Mouse (Mus musculus): Measurements from ENCODE around the gene Gpc6. TPM values are rescaled to one million over a fixed set of nuclear protein-coding genes. Genes with fewer than 3 reads are reported as not detected.

The Gpc6 gene
- polyA plus RNA-seq, 2 experiments from 2014 or later, result not detected

DNA sequence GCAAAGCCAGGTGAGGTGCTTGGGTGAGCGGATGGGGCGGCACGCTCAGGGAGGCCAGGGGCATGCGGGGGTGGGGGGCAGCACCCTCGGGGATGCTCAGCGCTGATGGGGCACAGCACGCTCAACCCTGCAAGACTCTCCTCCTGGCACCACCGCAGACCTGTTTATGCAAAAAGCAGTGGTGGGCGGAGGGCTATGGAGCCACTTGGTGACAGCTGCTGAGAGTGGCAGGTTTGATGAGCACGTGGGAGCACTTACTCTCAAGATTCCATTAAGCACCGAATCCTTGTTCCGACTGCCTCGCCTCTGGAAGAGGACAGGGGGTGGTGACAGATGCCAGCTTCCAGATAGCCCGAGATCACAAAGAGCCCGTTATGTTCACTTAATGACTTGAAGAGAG is 1026.2 kb downstream of the Gpc6 start:
- no peak for ATAC-seq

DNA sequence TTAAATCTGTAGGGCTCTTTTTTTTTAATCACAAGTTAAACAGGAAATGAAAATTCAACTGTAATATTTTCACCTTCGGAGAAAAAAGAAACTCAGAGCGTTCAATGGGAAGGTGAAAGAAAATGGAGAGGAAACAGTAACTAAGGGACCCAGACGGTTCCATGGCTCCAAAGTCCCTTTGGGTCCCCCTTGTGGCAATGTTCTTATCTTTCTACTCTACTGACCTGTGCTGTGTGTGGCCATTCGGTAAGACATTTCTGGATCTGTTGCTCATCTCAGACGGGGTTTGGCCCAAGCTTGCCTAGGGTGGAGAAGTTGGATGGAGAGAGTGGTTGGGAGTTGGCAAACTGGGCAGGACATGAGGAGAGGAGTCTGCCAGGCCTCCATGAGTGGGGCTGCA is 1026.6 kb downstream of the Gpc6 start:
- no peak for ATAC-seq

DNA sequence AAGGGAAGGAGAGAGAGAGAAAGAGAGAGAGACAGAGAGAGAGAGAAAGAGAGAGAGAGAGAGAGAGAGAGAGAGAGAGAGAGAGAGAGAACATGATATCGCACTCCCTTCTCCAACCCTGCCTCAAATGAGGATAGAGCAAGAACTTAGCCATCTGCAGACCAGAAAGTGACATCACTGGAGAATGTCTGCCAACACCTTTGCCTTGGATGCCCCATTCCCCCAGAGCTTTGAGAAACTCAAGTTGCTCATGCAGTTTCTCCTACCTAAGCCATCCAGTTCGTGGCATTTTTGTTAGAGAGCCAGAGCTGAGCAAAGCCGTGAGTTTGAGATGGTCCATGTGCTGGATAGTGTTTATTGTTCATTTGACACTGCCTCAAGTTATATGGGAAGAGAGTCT is 1030.9 kb downstream of the Gpc6 start:
- no peak for ATAC-seq

DNA sequence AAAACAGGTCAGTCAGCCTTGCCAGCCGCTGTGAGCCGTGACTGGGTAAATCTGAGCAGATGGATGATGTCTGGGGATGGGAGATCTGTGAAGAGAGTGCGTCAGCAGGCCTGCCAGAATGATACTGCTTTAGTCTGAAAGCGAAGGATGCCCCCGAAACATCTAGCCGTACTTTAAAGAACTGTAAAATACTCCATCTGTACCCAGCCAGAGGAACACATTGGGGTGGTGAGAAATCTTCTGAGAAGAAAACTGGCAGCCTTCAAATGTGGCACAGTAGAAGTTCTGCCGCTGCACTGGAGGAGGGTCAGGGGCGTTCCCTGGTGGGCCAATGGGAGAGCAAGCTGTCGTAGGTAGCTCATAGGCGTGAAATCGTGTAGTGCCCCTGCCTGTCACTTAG is 1033.3 kb downstream of the Gpc6 start:
- no peak for ATAC-seq

DNA sequence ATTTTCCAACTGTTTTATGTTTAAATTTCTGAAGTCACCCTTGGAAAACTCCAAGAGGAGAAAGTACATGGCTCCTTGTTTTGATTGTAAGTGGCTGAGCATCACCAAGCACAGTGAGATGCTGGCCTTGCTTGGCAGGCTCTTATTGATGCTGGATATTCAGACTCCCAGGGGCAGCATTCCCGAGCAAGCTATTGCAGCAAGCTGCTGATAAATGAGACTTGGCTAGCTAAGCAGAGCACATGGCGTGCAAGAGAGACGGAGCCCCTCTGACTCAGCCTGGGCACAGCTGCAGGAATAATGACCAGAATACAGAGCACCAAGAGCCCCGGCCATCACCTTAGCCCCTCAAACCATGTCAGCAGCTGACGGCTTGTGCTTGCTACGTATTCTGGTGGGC is 1036.2 kb downstream of the Gpc6 start:
- ATAC-seq, result no peak

DNA sequence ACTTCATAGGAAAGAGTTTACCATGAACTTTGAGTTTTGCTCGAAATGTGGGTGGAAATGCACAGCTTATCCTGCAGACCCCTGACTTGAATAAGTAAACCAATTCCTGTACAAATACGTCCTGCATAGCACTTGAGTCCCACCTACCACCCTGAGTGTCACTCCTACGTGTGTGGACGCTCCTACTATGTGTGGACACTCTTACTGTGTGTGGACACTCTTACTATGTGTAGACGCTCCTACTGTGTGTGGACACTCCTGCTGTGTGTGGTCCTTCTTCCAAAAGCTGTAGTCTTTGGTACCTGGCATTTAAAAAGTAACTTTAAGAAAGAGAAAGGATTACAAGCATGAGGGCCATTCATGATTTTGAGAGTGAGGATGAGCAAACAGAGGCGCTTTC is 1036.7 kb downstream of the Gpc6 start:
- ATAC-seq, result no peak

DNA sequence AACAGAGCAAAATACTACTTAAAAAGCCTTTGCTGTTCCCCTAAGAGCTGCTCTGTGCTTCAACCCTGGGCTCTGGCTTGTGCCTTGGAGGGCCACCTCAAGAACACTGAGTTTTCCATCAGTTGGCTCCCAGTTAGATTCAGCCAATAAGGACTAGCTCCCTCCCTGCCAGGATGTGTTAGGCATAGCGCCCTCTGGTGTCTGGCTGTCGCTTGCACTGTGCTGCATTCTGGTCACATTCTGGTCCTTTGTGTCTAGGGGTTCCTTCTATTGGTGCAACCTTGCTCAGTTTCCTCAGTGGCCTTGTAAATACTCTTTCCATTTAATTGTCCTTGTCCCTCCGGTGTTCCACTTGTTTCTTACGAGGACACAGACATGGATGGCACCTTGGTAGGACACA is 1037.3 kb downstream of the Gpc6 start:
- ATAC-seq, result no peak

DNA sequence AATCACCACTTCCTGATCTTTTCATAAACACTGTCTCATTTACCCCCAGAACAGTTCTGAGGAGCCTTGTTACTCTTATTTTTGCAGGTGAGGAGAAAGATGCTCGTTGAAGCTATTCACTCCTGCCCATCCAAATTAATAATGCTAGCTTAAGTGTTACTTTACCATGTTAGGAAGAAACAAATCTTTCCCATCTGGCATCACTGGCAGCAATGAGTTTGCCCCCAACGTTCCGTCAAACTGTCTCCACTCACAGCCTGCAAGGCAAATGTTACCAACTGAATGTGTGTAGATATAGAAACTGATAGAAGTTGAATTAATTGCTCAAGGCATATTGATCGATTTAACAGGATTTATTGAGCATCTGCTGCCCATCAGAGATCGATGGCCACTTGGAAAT is 1047.5 kb downstream of the Gpc6 start:
- ATAC-seq, result no peak

DNA sequence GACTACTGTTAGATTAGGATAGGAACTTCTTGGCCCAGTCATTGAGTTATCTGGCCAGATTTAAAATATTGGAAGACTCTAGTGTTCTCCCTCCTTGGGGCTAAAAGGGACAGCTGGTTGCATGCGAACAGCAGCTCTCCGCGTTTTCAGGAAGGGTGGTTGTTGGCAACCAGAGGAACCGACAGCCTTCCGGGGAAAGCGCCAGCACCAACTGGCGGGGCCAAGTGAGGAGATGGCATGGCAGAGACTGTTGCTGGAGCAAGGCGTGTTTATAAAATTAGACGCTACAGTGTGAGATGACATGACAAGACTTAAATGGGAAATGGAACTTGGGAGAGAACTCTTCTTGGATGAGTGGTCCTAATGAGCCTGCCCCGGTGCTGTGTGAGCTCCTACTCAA is 1056.4 kb downstream of the Gpc6 start:
- no peak for ATAC-seq

DNA sequence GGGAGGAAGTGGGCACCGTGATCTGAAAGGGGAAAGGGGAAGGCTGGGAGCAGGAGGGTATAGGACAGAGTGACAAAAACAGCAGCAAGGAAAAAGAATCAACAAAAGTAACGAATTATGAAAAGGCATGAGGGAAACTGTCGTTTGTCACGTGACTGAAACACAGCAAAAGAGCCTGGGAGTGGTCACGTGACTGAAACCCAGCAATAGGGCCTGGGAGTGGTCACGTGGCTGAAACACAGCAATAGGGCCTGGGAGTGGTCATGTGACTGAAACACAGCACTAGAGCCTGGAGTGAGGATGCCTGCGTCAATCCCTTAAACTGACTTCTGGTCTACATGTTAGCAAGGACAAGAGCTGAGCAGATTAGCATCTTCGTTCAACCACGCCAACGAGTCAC is 1063.3 kb downstream of the Gpc6 start:
- no peak for ATAC-seq

DNA sequence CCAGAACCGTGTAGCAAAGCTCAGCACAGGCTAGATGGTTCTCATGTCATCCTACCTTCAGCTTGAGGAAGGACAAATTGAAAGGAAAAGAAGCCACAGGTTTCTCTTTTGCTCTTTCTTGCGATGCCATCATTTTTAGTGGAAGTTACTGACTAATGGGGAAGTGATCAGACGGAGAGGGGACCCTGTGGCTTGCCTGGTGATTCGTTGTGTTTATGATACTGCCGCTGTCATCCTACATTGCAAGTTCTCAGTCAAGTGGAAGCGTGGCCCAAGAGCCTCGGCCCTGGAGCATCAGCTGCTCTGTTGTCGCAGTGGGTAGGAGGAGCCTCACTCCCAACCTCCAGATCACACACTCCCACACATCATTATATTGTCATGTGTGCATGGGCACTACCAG is 1065.1 kb downstream of the Gpc6 start:
- no peak for ATAC-seq

DNA sequence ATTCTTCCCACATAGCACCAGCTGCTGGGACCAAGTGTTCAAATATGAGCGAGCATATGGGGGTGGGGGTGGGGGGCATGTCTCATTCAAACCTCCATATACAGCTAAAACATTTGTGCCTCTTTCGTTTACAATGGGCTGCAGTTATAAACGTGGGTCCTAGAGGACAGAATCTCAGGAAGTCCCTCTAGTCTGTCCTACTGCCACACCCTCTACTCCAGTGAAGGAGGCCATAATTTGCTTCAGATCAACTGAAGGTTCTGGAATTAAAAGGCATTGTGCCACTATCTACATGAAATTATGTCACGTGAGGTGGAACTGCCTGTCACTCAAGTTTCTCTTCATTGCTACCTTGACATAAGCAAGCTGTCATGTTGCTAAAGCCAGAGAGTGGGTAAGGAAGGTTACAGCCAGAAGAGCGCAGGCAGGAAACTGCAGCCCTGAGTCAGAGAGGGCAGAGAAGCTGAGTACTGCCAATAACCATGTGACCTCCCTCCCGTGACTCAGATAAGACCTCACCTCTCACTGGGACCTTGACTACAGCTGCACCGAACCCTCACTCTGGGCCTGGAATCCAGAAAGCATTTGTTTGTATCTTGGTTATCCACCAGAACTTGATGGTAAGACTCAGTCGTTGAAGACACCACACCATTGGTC is 1067.6 kb downstream of the Gpc6 start:
- no peak for ATAC-seq

DNA sequence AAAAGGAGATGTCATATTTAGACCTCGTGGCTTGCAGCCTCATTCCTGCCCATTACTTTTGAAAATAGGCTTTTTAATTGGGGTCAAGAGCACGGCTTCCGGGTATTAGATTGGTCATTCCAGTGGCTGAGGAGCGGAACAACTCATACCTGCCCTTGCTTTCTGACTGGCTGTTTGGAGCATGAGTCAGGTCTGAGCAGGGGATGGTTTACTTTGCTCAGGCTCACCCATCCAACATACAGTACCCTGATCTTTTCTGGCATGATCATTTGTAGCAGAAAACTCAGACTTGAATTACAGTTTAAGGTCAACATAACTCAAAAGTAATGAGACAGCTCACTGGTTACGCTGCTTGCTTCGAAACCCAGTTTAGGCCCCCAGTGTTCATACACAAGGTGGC is 1068.7 kb downstream of the Gpc6 start:
- ATAC-seq, result no peak

DNA sequence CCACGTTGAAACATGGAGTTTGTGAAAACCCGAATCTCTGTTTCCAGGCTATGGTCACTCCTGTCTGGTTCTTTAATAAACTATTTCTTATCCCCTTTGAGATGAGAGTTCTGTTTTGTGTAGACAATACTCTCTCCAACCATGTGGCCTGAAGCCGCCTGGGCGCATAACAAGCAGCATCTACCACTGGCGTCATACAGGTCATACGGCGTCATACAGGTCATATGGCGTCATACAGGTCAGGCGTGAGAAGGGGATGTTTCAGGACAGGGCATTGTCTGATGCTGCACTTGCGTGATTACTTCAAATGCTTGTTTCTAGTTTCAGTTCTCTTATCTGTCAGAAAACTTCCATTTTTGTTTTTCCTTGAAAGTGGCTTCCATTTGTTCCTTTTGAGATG is 1079.3 kb downstream of the Gpc6 start:
- ATAC-seq, result no peak

DNA sequence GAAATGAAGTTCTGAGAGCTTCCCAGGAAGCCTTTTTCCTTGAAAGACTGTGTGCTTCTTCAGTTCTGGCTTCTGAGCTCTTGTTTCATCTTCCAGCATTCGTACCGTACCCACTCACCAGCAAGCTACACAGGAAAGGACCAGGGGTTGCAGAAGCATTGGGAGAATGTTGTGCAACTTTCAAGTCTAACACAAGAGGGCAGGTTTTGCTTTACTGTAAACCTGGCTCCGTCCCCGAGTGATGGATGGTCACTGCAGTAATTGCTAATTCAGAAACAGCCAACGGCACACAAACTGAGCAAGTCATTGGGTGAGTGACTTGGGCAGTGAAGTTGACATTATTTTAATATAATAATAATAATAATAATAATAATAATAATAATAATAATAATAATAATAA is 1080.6 kb downstream of the Gpc6 start:
- no peak for ATAC-seq

DNA sequence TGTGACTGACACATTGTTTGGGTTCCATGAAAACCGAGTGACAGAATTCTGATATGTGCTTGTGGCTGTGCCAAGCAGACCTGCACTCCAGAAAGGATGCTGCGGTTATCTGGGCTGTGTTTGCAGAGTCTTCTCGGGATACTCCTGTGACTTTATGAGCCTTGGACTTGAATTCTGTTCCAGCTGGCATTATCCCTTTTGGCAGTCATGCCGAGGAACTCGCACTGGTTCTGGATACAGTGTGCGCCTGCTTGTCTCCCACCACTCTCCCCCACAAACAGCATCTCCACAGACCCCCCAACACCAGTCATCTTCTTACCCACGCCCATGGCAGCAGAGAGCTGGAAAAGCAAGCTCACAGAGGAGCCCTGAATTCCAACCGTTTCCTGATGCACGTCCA is 1084.4 kb downstream of the Gpc6 start:
- no peak for ATAC-seq

DNA sequence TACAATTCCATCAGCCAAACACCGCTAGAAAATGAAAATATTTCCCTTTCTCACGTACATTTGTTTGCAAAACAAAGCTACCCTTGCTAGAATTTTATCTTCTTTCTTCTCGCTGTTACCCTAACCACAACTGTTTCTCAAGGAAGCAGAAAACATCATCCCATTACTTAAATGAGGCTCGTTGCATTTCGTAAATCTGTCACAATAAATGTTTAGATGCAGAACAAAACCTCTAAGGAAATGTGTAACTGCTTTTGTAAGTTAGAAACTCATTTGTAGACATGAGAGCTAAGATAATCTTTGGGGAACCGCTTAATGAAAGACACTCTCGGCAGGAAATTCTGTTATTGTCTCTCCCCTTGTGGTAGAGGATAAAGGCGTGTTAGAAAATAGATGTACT is 1088.1 kb downstream of the Gpc6 start:
- no peak for ATAC-seq

DNA sequence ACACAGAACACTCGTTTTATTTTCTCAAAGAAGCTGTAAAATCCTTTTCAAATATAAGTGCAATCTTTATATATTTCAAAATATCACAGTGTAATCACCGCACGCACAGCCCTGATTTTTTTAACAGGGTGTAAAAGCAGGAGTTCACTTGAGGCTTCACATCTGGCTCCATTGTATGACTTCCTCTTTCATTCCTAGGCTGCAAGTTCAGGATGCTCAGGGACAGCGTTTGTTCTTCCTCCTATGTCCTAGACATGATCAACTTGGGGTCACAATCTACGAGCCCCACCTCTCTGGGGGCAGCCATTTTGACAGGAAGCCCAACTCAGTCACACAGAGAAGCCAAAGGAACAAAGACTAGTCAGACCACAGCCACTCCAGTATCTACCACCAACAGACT is 1094.2 kb downstream of the Gpc6 start:
- no peak for ATAC-seq

DNA sequence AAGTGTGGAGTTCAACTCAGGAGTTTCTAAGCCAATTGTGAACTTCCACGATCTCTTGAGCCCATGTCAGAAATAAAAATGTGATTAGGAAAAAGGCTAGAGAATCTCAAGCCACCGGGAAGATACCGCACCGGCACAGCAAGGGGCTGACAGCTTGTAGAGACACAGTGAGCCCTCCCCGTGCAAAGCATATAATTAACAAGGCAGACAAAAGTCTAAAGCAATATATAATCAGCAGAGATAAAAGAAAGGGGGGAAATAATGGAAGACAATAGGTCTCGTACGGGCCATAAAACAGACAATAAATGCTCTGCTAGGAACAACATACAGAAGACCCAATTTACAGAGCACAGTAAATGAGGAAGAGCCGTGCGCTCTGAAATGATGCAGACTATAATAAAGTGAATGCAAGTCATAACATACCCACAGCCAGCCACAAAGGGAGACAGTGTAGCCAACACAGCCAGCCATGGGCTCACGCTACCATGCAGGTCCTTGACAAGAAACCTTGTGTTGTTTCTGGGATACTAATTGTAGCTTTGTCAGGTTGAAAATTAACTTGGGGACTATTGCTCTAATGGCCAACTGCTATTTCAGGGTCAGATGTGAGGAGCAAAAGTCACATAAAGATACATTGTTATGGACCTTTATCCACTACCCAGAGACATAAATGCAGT is 1096.9 kb downstream of the Gpc6 start:
- ATAC-seq, result no peak
